Mouse (Mus musculus): ENCODE measurements around the gene Tmem128. TPM values are rescaled to one million over a fixed set of nuclear protein-coding genes. Genes with fewer than 3 reads are reported as not detected.
A peak's percentile ranks its signal among the peaks of the same experiment; 100 is the strongest.

Tmem128 gene
- polyA plus RNA-seq, 1 experiment from 2014 or later, result 56.7 TPM

DNA sequence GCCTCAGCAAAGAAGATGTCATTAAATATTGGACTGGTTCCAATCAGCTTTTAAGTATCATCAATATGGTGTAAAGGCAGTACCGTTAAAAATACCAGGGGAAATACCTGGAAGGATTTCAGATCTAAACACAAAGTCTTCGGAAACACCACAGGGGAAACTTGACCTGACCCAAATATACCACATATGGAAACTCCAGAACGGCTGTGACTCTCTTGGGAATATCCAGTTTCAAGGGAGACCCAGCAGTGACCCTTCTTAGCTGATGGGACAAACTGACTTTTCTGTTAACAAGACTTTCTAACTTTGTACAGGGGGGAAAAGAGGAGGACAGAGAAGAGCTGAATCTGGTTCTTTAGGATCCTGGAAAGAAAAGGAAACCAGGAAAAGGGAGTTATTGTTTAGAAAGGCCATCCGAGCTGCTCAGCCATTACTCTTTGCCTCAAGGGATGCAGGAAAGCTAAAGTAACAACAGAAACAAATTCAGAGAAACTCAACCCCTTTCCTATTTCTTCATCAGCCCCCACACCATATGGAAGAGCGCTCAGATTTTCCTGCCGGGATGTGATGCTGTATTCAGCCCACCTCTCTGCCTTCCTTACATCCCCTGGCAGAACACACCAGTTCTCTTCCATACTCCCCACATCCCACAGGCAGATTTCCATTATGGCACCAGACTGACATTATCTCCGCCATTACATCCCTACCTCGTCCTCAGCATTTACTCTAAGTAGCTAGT is 1.8 kb upstream of the Tmem128 start:
- no peak for DNase-seq (ENCODE audit: low spot score)
- H3K36me3 ChIP-seq, result peaks cover 14% of the 10 kb centered on the region
- no peaks in the 10 kb centered on the region for H3K9me3 ChIP-seq
- no peak overlapping the region for H3K27ac ChIP-seq
- H3K27me3 ChIP-seq (ENCODE audit: insufficient read depth, poor library complexity, severe bottlenecking), result no peaks in the 10 kb centered on the region
- H3K4me1 ChIP-seq, result no peaks in the 10 kb centered on the region
- H3K4me3 ChIP-seq, result no peak overlapping the region
- WGBS, result 83% methylated on average over 8 of the region's 8 CpGs

DNA sequence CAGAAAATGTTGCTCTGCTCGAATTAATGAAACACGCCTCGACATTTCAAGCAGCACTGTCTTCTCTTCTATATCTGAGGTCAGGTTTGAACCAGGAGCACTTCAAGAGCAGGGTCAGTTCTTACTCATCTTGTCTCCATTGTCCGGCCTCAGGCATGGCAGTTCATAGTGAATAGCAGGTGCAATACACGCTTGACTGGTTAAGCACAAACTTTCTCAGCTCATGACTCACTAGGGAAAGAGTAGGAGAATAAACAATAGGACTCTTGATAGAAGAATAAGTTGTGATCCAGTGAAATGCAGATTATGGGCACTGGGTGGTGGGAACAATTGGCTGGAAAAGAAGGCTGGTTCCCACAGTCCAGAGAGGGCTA is 1.2 kb upstream of the Tmem128 start:
- DNase-seq (ENCODE audit: low spot score), result no peak
- H3K27me3 ChIP-seq (ENCODE audit: insufficient read depth, poor library complexity, severe bottlenecking), result no peaks in the 10 kb centered on the region
- H3K27ac ChIP-seq, result no peak overlapping the region
- 86% methylated on average over 5 of the region's 5 CpGs for WGBS
- H3K4me1 ChIP-seq, result no peaks in the 10 kb centered on the region
- no peaks in the 10 kb centered on the region for H3K9me3 ChIP-seq
- H3K36me3 ChIP-seq, result peaks cover 19% of the 10 kb centered on the region
- H3K4me3 ChIP-seq, result no peak overlapping the region

DNA sequence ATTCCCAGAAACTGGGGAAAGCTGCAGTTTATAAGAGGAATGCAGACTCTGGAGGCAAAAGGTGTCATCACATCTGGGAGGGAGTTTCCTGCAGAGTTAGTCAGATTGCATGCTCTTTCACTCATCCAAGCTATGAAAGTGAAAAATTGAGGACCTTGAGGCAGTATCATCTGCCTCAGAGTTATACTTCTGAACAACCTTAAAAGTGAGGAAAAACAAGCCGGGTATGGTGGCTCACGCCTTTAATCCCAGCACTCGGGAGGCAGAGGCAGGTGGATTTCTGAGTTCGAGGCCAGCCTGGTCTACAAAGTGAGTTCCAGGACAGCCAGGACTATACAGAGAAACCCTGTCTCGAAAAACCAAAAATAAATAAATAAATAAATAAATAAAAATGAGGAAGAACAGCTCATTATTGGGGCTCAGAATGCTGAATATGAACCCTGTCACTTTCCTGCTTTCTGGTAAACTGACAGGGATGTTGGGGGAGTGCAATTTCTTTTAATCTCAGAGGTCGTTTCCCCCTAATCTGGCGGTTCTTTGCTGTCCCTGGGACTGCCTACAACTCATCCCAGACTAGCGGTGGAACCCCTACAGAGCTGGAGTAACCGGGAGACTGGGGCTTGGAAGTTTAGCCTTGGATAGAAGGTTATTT is 404 bp upstream of the Tmem128 start:
- H3K9me3 ChIP-seq, result no peaks in the 10 kb centered on the region
- H3K36me3 ChIP-seq, result peaks cover 28% of the 10 kb centered on the region
- H3K27ac ChIP-seq, result peak overlapping the region; percentile 93
- 43% methylated on average over 9 of the region's 9 CpGs for WGBS
- no peak for DNase-seq (ENCODE audit: low spot score)
- no peaks in the 10 kb centered on the region for H3K27me3 ChIP-seq (ENCODE audit: insufficient read depth, poor library complexity, severe bottlenecking)
- no peaks in the 10 kb centered on the region for H3K4me1 ChIP-seq
- peak overlapping the region; percentile 86 for H3K4me3 ChIP-seq

GRCm38 (mm10) chr5:38270942-38271341 is 11.0 kb downstream of the Tmem128 start:
- Histone ChIP-seq H3K27ac (no peak overlapping the region), H3K9me3 (no peaks in the 10 kb centered on the region), H3K36me3 (peaks cover 40% of the 10 kb centered on the region), H3K27me3 (ENCODE audit: insufficient read depth, poor library complexity, severe bottlenecking) (peaks cover 32% of the 10 kb centered on the region), H3K4me3 (no peak overlapping the region), H3K4me1 (no peaks in the 10 kb centered on the region)
- WGBS, result 81% methylated on average over 3 of the region's 3 CpGs
- DNase-seq (ENCODE audit: low spot score), result no peak

DNA sequence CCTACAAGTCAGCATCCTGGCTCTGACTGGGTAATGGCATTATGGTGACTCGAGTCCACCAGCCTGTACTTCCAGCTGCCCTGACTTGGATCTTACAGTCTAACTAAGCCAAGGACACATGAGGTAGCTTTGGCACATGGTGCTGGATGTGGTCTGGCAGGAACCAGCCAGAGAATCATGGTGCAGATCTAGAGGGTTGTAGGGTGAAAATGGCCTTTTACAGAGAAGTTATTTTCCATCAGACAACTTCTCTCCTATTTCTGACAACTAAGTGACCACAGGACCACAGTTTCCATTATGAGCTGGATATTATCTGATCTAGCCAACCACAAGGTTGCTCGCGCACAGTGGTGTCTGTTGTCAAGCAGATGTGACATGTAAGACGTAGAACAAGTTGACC is 13.8 kb downstream of the Tmem128 start:
- Histone ChIP-seq H3K27ac (no peak overlapping the region), H3K4me3 (no peak overlapping the region), H3K27me3 (ENCODE audit: insufficient read depth, poor library complexity, severe bottlenecking) (peaks cover 61% of the 10 kb centered on the region), H3K36me3 (peaks cover 15% of the 10 kb centered on the region), H3K9me3 (no peaks in the 10 kb centered on the region), H3K4me1 (peaks cover 21% of the 10 kb centered on the region)
- 83% methylated on average over 4 of the region's 4 CpGs for WGBS
- DNase-seq (ENCODE audit: low spot score), result no peak

DNA sequence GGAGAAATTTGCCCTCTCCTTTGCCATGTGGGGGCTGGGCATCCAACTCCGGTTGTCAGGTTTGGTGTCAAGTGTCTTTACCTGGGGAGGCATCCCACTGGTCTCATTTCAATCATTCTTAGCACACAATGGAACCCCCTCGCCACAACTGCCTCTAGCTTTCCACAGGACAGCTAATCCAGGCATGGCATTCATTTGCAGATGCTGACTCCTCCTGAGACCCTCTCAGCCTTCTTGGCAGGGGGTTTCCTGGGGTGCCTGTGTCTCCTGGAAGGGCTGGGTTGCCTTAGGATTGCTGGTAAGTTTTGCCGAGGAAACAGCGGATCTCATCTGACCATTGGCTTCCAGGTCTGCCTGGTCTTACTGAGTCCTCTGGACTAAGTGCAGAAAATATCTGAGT is 15.8 kb downstream of the Tmem128 start, which contains the start of gene Otop1:
Otop1 (plus strand) TSS at position 202 of the 400 bp plus-strand sequence.
- H3K4me1 ChIP-seq, result peaks cover 21% of the 10 kb centered on the region
- DNase-seq (ENCODE audit: low spot score), result no peak
- H3K27ac ChIP-seq, result no peak within 1 kb of the TSS
- no peaks in the 10 kb centered on the region for H3K9me3 ChIP-seq
- WGBS, result 1% methylated on average over 4 of the region's 4 CpGs
- H3K27me3 ChIP-seq (ENCODE audit: insufficient read depth, poor library complexity, severe bottlenecking), result peaks cover 80% of the 10 kb centered on the region
- peaks cover 5% of the 10 kb centered on the region for H3K36me3 ChIP-seq
- H3K4me3 ChIP-seq, result peak within 1 kb of the TSS; percentile 51

GRCm38 (mm10) chr5:38276451-38276850 is 16.5 kb downstream of the Tmem128 start:
- peaks cover under 1% of the 10 kb centered on the region for H3K36me3 ChIP-seq
- no peaks in the 10 kb centered on the region for H3K9me3 ChIP-seq
- peaks cover 21% of the 10 kb centered on the region for H3K4me1 ChIP-seq
- no peak overlapping the region for H3K27ac ChIP-seq
- no peak for DNase-seq (ENCODE audit: low spot score)
- 3% methylated on average over 19 of the region's 19 CpGs for WGBS
- peaks cover 83% of the 10 kb centered on the region for H3K27me3 ChIP-seq (ENCODE audit: insufficient read depth, poor library complexity, severe bottlenecking)
- H3K4me3 ChIP-seq, result peak overlapping the region; percentile 51

DNA sequence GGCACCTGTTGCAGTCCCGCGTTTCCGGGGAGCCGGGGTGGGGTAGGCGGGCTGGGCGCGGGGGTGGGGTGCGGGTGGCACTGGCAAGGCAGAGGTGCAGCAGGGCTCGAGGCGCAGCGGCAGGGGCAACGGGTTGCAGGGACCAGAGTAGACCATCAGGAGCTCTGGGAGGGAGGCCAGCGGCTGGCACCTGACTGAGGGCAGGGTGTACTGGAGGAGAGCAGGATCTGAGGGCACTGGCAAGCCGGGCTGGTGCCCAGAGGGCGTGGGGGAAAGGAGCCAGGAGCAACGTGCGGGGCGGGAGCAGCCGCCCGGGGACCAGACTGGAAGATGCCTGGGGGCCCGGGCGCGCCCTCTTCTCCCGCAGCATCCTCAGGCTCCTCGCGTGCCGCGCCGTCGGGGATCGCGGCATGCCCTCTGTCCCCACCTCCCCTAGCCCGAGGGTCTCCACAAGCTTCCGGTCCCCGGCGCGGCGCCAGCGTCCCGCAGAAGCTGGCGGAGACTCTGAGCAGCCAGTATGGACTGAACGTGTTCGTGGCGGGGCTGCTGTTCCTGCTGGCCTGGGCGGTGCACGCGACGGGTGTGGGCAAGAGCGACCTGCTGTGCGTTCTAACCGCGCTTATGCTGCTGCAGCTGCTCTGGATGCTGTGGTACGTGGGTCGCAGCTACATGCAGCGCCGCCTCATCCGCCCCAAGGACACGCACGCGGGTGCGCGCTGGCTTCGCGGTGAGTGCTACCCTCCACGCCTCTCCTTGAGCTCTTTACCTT is 17.3 kb downstream of the Tmem128 start:
- Histone ChIP-seq H3K36me3 (no peaks in the 10 kb centered on the region), H3K27me3 (ENCODE audit: insufficient read depth, poor library complexity, severe bottlenecking) (peaks cover 83% of the 10 kb centered on the region), H3K4me1 (peaks cover 21% of the 10 kb centered on the region), H3K27ac (no peak overlapping the region), H3K4me3 (peak overlapping the region; percentile 51), H3K9me3 (no peaks in the 10 kb centered on the region)
- no peak for DNase-seq (ENCODE audit: low spot score)
- whole genome bisulfite sequencing, result 2% methylated on average over 65 of the region's 65 CpGs

GRCm38 (mm10) chr5:38277936-38278600 is 18.1 kb downstream of the Tmem128 start:
- H3K27me3 ChIP-seq (ENCODE audit: insufficient read depth, poor library complexity, severe bottlenecking), result peaks cover 79% of the 10 kb centered on the region
- H3K4me1 ChIP-seq, result peaks cover 21% of the 10 kb centered on the region
- no peak overlapping the region for H3K27ac ChIP-seq
- H3K9me3 ChIP-seq, result no peaks in the 10 kb centered on the region
- H3K4me3 ChIP-seq, result peak overlapping the region; percentile 51
- WGBS, result 13% methylated on average over 12 of the region's 12 CpGs
- no peak for DNase-seq (ENCODE audit: low spot score)
- H3K36me3 ChIP-seq, result no peaks in the 10 kb centered on the region

DNA sequence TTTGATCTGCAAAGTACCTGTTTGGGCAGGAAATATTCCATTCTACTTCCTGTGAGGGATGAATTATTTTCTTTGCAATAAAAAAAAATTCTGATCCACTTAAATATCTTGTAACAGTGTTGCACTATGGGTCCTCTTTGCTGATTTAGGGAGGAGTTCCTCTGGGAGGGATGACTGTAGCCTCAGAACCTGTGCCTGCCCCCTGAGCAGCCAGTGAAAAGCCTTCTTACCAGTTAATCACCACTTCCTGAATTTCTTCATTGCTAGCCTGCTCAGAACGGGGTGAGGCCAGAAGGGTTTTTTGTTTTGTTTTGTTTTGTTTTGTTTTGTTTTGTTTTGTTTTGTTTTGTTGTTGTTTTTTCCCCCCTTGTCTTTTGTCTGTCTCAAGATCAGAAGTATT is 20.1 kb downstream of the Tmem128 start:
- H3K36me3 ChIP-seq, result no peaks in the 10 kb centered on the region
- DNase-seq (ENCODE audit: low spot score), result no peak
- no peak overlapping the region for H3K4me3 ChIP-seq
- 27% methylated on average over 1 of the region's 1 CpGs for WGBS
- H3K27me3 ChIP-seq (ENCODE audit: insufficient read depth, poor library complexity, severe bottlenecking), result peaks cover 59% of the 10 kb centered on the region
- H3K4me1 ChIP-seq, result peaks cover 21% of the 10 kb centered on the region
- H3K9me3 ChIP-seq, result no peaks in the 10 kb centered on the region
- H3K27ac ChIP-seq, result no peak overlapping the region

DNA sequence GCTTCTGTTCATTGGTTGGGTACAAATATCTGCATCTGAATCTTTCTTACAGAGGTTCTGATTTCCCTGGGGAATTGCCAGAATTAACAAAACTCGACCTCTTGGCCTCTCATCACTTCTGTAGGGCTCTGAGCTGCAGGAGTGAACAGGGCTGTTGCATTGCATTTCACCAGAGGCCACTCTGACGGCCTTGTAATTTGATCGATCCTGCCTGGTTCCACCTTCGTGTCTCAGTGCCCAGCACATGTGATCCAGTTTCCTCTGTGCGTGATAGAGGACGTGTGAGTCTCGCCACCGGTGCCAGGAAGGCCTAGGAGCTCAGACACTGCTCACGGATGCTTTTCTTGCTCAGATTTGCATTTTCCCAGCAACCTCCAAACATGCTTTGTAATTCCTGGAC is 25.7 kb downstream of the Tmem128 start:
- Histone ChIP-seq H3K4me1 (no peaks in the 10 kb centered on the region), H3K36me3 (no peaks in the 10 kb centered on the region), H3K9me3 (no peaks in the 10 kb centered on the region), H3K27ac (no peak overlapping the region), H3K4me3 (no peak overlapping the region), H3K27me3 (ENCODE audit: insufficient read depth, poor library complexity, severe bottlenecking) (peaks cover 4% of the 10 kb centered on the region)
- 65% methylated on average over 9 of the region's 9 CpGs for WGBS
- DNase-seq (ENCODE audit: low spot score), result no peak

DNA sequence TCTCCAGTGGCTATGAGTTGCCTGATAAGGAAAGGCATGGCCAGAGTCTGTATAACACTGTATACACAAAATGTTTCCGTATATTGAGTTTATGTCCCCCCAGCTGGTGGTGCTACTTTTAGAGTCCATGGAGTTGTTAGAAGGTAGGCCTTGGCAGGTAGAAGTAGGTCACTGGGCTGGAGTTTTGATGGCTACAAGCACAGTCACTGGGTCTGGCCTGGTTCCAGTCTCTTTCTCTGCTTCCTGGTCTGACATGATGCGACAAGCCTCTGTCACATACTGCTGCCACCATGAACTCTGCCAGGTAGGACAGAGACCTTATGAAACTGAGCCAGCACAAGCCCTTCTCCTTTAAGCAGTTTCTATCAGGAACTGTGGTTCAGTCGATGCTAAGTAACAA is 28.5 kb downstream of the Tmem128 start:
- Histone ChIP-seq H3K4me1 (no peaks in the 10 kb centered on the region), H3K9me3 (no peaks in the 10 kb centered on the region), H3K27me3 (ENCODE audit: insufficient read depth, poor library complexity, severe bottlenecking) (no peaks in the 10 kb centered on the region), H3K36me3 (no peaks in the 10 kb centered on the region), H3K4me3 (no peak overlapping the region), H3K27ac (no peak overlapping the region)
- WGBS, result 86% methylated on average over 3 of the region's 3 CpGs
- no peak for DNase-seq (ENCODE audit: low spot score)

All from heart, embryonic 10.5 days (tissue).